13 mouse cellular contexts compared by ENCODE assay signal in genomic region chr1:55185718-55186117, GRCm38 (mm10). TPM values are rescaled to one million over a fixed set of nuclear protein-coding genes. Genes with fewer than 3 reads are reported as not detected.
A peak's percentile ranks its signal among the peaks of the same experiment; 100 is the strongest.
DNase-seq lines count a peak whose midpoint lies in the region; TF ChIP-seq lines count a peak whose summit lies in the region.
"Had no signal": no experiment of that assay in that cellular context is flagged by ENCODE, and none has a peak within 500 bp of the region (broad histone marks: within the 10 kb centered on the region; RNA-seq: fewer than 3 reads in every experiment).

No protein-coding gene starts in this region.

- no peak overlapping the region for H3K27ac ChIP-seq in kidney, adult 2 months (ENCODE audit: insufficient read depth, low read depth, low read length)
- H3K27ac ChIP-seq: hindbrain, embryonic 14.5 days; liver, embryonic 13.5 days had no signal

- peak; percentile 17 for DNase-seq in kidney, adult 2 months
- DNase-seq in kidney, postnatal 4 days: no peak
- peak; percentile 36 for DNase-seq in thymus, postnatal 14 days
- DNase-seq in thymus, adult 18-20 months: no peak
- peak; percentile 56 for DNase-seq in R1 (ENCODE audit: low read depth, low spot score)
- no peak for DNase-seq in testis, postnatal 10 days (ENCODE audit: low spot score)
- DNase-seq in cerebellum, adult 9-11 months: no peak
- DNase-seq: adrenal gland, postnatal 10 days; cerebellum, adult 11-12 months; embryo, embryonic 11 days; liver, embryonic 13.5 days had no signal

- WGBS in kidney, adult 2 months: 84% methylated on average over 6 of the region's 6 CpGs

- TF ChIP-seq CTCF in kidney, adult 2 months (conservative IDR thresholded peaks at IDR 0.05; ENCODE audit: insufficient read depth, insufficient read length, low read depth, low read length): peak; percentile 32; the same call in 1 of the 2 replicates

- no peaks in the 10 kb centered on the region for H3K36me3 ChIP-seq in kidney, adult 2 months (ENCODE audit: control insufficient read depth, insufficient read depth, low read length)
- H3K36me3 ChIP-seq: G1E; liver, embryonic 13.5 days had no signal

- H3K4me3 ChIP-seq in kidney, adult 2 months (ENCODE audit: insufficient read depth, low read depth, low read length): no peak overlapping the region
- H3K4me3 ChIP-seq: liver, embryonic 13.5 days had no signal

- H3K27me3 ChIP-seq in kidney, adult 2 months (replicated peaks; ENCODE audit: control insufficient read depth, insufficient read depth, low read length): no peaks in the 10 kb centered on the region
- H3K27me3 ChIP-seq: liver, embryonic 13.5 days had no signal

- no peak for TF ChIP-seq POLR2A in kidney, adult 2 months (IDR thresholded peaks at IDR 0.05; ENCODE audit: low read depth, low read length)

- H3K4me1 ChIP-seq in kidney, adult 2 months (ENCODE audit: control insufficient read depth, insufficient read depth, low read length): no peaks in the 10 kb centered on the region
- H3K4me1 ChIP-seq: liver, embryonic 13.5 days had no signal

RNA-seq across cellular contexts. Expression of gene Rftn2, which starts 40.9 kb away (rescaled TPM):
- polyA plus RNA-seq in kidney, adult 2 months (2012; rRNA removed): 1.7 and 2.2 TPM in 2 replicates

RNA-seq across cellular contexts. Expression of gene Mars2, which starts 51.3 kb away (rescaled TPM):
- 1.6 and 1.9 TPM in 2 replicates for polyA plus RNA-seq in kidney, adult 2 months (2012; rRNA removed)

RNA-seq across cellular contexts. Expression of gene Mob4, which starts 54.7 kb away (rescaled TPM):
- 10.3 and 16.0 TPM in 2 replicates for polyA plus RNA-seq in kidney, adult 2 months (2012; rRNA removed)

Comparison
In these comparisons a context has a peak if more than half of its experiments do, and no peak if none do; other contexts are left out.
1. DNase-seq: peak in kidney, adult 2 months (single experiment), thymus, postnatal 14 days (single experiment) and R1 (single experiment); none in kidney, postnatal 4 days (0 of 2), thymus, adult 18-20 months (0 of 2), testis, postnatal 10 days (single experiment) and cerebellum, adult 9-11 months (single experiment).